Mouse (Mus musculus): ENCODE measurements around the gene Apol8. TPM values are rescaled to one million over a fixed set of nuclear protein-coding genes. Genes with fewer than 3 reads are reported as not detected.

Gene Apol8
- polyA plus RNA-seq, 1 experiment, result 0.58 TPM

DNA sequence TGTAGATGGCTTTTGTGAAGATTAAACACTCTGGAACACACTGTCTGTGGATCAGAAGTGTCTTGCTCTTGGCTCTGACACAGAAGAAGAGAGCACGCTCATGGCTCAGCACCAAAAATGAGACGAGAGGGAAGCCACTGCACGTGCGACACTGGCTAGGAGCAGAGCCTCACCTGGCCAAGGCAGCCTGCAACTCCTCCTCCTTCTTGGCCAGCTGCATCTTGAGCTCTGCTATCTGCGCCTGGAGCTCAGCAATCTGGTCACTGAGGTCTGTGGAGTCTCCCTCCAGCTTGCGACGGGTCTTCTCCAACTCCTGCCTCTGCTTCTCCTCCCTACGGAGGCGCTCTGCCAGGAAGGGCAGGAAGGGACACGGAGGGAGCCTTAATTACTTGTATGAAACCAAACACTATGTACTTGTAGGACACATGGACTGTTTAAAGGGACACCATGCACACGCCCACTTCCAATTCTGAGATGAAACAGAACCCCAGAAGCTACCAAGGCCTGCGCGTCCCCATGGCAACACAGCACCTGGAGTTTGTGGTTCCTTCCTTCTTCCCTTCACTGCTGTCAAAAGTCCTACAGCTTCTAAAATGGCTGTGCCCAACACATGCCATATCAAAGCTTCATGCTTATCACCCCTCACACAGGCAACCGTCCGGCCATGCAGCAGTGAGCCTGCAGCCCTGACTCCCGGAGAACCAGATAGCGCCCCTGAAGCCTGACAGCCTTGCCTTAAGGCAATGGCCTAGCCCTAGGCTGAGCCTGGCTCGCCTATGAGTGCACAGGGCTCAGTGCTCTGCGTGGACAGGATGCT, 16.5 kb upstream of the Apol8 start:
- no peak overlapping the region for H3K4me3 ChIP-seq (ENCODE audit: insufficient read depth, low read length)
- peaks cover 3% of the 10 kb centered on the region; the same call in 1 of the 2 replicates for H3K4me1 ChIP-seq (ENCODE audit: control insufficient read depth, insufficient read depth, low read length)
- TF ChIP-seq CTCF (IDR thresholded peaks at IDR 0.05; ENCODE audit: borderline replicate concordance, insufficient read depth, low read length) (0 out of 2 replicates have a peak, but pooled peaks have one; percentile 1), POLR2A (IDR thresholded peaks at IDR 0.05; ENCODE audit: low read depth, low read length) (no peak)
- H3K27ac ChIP-seq (ENCODE audit: insufficient read depth, low read length), result no peak overlapping the region

DNA sequence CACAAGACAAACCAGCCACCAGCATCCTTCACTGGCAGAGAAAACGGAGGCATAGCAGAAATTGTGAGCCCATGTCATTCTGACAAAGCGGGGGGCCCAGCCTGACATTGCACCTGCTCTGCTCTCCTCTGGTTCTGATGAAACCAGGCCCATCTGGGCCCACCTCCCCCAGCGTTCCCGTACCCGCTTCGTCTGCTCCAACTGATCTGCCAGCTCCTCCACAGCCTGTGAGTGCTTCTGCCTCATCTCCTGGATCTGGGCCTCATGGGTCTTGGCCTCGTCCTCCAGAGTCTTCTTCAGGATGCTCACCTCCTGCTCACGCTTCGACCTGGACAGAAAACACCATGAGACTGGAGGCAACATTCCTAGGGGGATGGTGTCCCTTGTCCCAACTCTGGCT, 14.1 kb upstream of the Apol8 start:
- Histone ChIP-seq H3K27ac (ENCODE audit: insufficient read depth, low read length) (no peak overlapping the region), H3K4me3 (ENCODE audit: insufficient read depth, low read length) (no peak overlapping the region), H3K4me1 (ENCODE audit: control insufficient read depth, insufficient read depth, low read length) (no peaks in the 10 kb centered on the region)
- TF ChIP-seq CTCF (IDR thresholded peaks at IDR 0.05; ENCODE audit: borderline replicate concordance, insufficient read depth, low read length), result no peak
- no peak for TF ChIP-seq POLR2A (IDR thresholded peaks at IDR 0.05; ENCODE audit: low read depth, low read length)

DNA sequence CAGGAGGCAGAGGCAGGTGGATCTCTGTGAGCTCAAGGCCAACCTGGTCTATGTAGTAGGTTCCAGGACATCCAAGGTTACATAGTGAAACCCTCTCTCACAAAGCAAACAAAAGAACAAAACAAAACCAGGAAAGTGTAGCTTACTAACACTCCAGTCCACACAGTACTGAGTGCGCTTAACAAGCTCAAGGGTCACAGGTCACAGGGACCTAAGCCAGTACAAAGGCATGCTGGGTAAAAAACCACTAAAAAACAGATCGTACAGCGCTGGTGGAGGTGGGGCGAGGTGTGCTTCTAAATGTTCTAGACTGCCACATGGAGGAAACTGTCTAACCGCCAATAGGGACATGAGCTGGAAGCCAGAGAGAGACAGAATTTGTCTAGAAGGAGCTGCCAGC, 13.5 kb upstream of the Apol8 start:
- TF ChIP-seq POLR2A (IDR thresholded peaks at IDR 0.05; ENCODE audit: low read depth, low read length) (no peak), CTCF (IDR thresholded peaks at IDR 0.05; ENCODE audit: borderline replicate concordance, insufficient read depth, low read length) (no peak)
- Histone ChIP-seq H3K4me1 (ENCODE audit: control insufficient read depth, insufficient read depth, low read length) (no peaks in the 10 kb centered on the region), H3K27ac (ENCODE audit: insufficient read depth, low read length) (no peak overlapping the region), H3K4me3 (ENCODE audit: insufficient read depth, low read length) (no peak overlapping the region)

DNA sequence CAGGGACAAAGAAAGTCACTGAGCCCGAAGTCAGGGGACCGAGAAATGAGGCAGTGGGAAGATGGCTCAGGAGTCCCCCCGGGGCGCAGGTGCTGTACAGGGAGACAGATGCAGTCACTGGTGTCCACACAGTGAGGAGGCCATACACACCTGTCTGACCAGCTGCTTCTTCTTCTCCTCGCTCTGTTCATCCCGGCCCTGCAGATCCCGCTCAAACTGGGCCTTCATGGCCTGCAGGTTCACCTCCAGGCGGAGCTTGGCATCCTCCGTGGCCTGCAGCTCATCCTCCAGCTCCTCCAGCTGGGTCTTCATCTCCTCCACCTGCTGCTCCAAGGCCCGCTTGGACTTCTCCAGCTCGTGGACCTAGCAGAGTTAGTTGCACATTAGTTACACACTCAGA, 10.2 kb upstream of the Apol8 start:
- no peak for TF ChIP-seq POLR2A (IDR thresholded peaks at IDR 0.05; ENCODE audit: low read depth, low read length)
- TF ChIP-seq CTCF (IDR thresholded peaks at IDR 0.05; ENCODE audit: borderline replicate concordance, insufficient read depth, low read length), result no peak
- no peak overlapping the region for H3K27ac ChIP-seq (ENCODE audit: insufficient read depth, low read length)
- no peaks in the 10 kb centered on the region for H3K4me1 ChIP-seq (ENCODE audit: control insufficient read depth, insufficient read depth, low read length)
- no peak overlapping the region for H3K4me3 ChIP-seq (ENCODE audit: insufficient read depth, low read length)

- H3K4me1 ChIP-seq (ENCODE audit: control insufficient read depth, insufficient read depth, low read length), result no peaks in the 10 kb centered on the region
- no peak overlapping the region for H3K27ac ChIP-seq (ENCODE audit: insufficient read depth, low read length)
- no peak overlapping the region for H3K4me3 ChIP-seq (ENCODE audit: insufficient read depth, low read length)
- TF ChIP-seq CTCF (IDR thresholded peaks at IDR 0.05; ENCODE audit: borderline replicate concordance, insufficient read depth, low read length) (no peak), POLR2A (IDR thresholded peaks at IDR 0.05; ENCODE audit: low read depth, low read length) (no peak)
These were observed 8.8 kb upstream of the Apol8 start for GRCm38 (mm10) chr15:77765484-77766093.

DNA sequence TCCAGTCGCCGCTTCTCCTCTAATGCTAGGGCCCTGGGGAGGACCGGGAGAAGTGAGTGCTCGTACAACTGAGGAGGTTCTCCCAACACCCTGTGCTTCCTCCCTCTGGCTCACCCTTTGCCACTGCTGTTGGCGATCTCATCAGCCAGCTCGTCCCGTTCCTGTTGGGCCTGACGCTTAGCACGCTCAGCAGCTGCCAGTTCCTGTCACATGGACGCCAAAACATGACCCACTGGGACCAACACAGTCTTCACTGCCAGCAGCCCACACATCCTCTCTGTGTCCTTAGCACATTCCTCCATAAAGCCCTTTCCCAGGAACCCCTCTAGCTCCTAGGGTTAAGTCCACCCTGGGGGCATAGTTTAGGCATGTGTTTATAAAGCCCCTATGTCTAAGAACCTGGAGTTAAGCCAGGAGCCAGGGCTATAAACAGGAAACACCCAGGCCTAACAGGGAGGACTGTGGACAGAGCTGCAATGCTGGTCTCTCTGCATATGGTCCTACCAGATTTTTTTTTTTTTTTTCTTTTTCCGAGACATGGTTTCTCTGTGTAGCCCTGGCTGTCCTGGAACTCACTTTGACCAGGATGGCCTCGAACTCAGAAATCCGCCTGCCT, 7.7 kb upstream of the Apol8 start:
- TF ChIP-seq CTCF (IDR thresholded peaks at IDR 0.05; ENCODE audit: borderline replicate concordance, insufficient read depth, low read length), result no peak
- TF ChIP-seq POLR2A (IDR thresholded peaks at IDR 0.05; ENCODE audit: low read depth, low read length), result no peak
- no peak overlapping the region for H3K27ac ChIP-seq (ENCODE audit: insufficient read depth, low read length)
- H3K4me1 ChIP-seq (ENCODE audit: control insufficient read depth, insufficient read depth, low read length), result no peaks in the 10 kb centered on the region
- no peak overlapping the region for H3K4me3 ChIP-seq (ENCODE audit: insufficient read depth, low read length)

GRCm38 (mm10) chr15:77763702-77764101, 6.9 kb upstream of the Apol8 start:
- Histone ChIP-seq H3K27ac (ENCODE audit: insufficient read depth, low read length) (no peak overlapping the region), H3K4me1 (ENCODE audit: control insufficient read depth, insufficient read depth, low read length) (no peaks in the 10 kb centered on the region), H3K4me3 (ENCODE audit: insufficient read depth, low read length) (no peak overlapping the region)
- TF ChIP-seq CTCF (IDR thresholded peaks at IDR 0.05; ENCODE audit: borderline replicate concordance, insufficient read depth, low read length), result no peak
- no peak for TF ChIP-seq POLR2A (IDR thresholded peaks at IDR 0.05; ENCODE audit: low read depth, low read length)

DNA sequence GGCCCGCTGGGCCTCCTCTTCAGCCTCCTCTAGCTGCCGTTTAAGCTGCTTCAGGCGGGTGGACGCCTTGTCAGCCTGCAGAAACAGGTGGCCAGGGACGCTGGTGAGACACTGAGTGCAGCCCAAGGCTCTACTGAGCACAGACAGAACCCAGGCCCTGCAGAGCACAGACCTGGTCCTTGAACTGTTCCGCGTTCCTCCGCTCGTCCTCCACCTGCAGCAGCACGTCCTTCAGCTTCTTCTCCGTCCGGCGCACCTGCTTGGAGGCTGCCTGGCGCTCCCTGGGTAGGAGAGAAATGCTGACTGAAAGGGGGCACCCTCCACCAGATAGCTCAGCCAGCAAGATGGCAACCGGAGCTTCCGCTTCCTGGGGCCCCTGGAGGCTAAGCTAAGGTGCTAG, 6.2 kb upstream of the Apol8 start:
- TF ChIP-seq CTCF (IDR thresholded peaks at IDR 0.05; ENCODE audit: borderline replicate concordance, insufficient read depth, low read length) (no peak), POLR2A (IDR thresholded peaks at IDR 0.05; ENCODE audit: low read depth, low read length) (no peak)
- H3K4me1 ChIP-seq (ENCODE audit: control insufficient read depth, insufficient read depth, low read length), result no peaks in the 10 kb centered on the region
- no peak overlapping the region for H3K4me3 ChIP-seq (ENCODE audit: insufficient read depth, low read length)
- no peak overlapping the region for H3K27ac ChIP-seq (ENCODE audit: insufficient read depth, low read length)

DNA sequence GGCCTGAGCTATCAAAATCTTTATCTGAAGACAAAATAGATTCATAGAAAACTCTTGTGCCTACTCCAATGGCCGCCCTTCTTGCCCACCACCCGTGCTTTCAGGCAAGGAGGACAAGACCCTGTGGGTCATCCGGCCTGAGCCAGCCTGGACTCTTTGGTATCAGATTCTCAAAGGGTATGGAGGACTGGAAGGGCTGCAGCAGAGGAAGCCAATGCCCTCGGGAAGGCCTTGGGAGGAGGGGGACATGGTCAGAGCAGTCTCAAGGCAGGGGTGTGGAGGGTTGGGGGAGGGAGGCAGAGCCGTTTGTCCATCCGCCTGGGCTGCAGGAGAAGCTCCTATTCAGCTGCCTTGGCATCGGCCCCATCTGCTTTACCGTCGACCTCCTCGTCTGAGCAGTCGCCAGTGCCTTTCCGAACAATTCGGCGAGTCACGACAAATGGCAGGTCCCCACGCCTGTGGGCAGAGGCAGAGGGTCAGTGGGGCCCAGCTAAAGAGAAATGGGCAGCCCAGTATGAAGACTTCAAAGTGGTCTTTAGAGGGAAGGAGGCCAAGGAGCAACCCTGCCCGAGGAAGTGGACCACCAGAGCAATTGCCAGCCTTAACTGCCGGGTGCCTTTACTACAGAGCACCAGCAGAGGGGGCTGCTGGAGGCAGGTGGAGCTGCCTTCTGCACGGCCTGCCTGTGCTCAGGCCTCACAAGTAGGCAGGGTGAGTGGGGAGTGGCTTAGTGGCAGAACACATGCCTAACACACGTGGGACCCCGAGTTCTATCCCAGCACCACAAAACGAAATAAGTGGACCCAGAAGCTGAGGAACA, 5.0 kb upstream of the Apol8 start:
- no peaks in the 10 kb centered on the region for H3K4me1 ChIP-seq (ENCODE audit: control insufficient read depth, insufficient read depth, low read length)
- no peak overlapping the region for H3K27ac ChIP-seq (ENCODE audit: insufficient read depth, low read length)
- no peak overlapping the region for H3K4me3 ChIP-seq (ENCODE audit: insufficient read depth, low read length)
- TF ChIP-seq CTCF (IDR thresholded peaks at IDR 0.05; ENCODE audit: borderline replicate concordance, insufficient read depth, low read length), result peak; percentile 73; the same call in 1 of the 2 replicates
- TF ChIP-seq POLR2A (IDR thresholded peaks at IDR 0.05; ENCODE audit: low read depth, low read length), result no peak

All from embryonic fibroblast, embryonic 13.5 days (primary cell).